Mouse (Mus musculus) kidney, adult 2 months (tissue): ENCODE data around the gene Mier3.

ENCODE experiments used
- CTCF ChIP-seq: fragments of 200-500 bp; conservative IDR thresholded peaks from 2 replicates; pipeline ENCODE4 v1.5.1; 2011; ENCODE audit warnings: low read depth, mild to moderate bottlenecking, control low read depth, low read length, moderate library complexity, mixed read lengths; ENCODE audit not compliant: insufficient read depth, insufficient read length
- POLR2A ChIP-seq: fragments of 200-500 bp; IDR thresholded peaks from one replicate; pipeline ENCODE4 v1.6.1; 2011; ENCODE audit warnings: low read depth, low read length, control low read depth

DNA sequence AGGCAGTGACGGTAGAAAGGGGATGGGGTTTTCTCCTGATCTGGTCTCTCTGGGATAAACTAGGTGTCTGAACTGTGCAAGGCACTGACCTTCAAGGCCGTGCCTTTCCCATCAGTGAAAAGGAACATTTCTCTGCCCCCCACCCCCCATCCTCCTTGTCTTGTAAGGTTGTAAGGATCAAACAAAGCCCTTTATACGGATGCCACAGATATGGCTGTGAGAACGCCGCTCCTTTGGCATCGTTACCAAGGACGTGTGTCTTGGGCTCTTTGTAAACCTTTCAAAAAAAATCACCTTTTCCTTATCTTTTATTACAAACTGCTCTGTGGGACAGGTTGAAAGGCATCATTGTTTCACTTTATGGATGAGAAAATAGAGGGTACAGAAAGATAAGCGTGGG lies 21.3 kb upstream of the Mier3 start:
- TF ChIP-seq CTCF: no peak
- TF ChIP-seq POLR2A: no peak
